Mouse (Mus musculus): ENCODE data around the gene Rnf220. TPM values are rescaled to one million over a fixed set of nuclear protein-coding genes. Genes with fewer than 3 reads are reported as not detected.

Gene Rnf220
- polyA plus RNA-seq, 1 experiment from 2014 or later: 50.7 TPM

- DNase-seq (ENCODE audit: low spot score): peak; percentile 23
Measured at GRCm38 (mm10) chr4:117330836-117331475, 165.9 kb downstream of the Rnf220 start.

DNA sequence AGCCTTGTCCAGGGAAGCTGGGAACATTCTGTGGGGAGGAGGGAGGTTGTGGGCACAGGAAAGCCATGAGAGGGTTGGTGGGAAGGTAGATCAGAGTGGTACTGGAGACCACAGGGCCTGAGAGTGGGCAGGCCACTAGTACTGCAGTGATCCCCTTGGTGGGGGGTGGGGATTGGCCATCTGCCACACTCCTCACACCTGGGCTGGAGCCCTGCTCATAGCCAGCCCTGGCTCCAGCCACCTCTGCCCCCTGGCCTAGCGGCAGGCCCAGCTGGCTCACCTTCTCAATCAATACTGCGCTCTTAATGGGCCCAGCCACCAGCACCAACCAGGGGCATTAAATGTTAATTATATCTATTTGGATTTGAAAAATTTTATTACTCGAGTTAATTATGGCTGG lies 166.7 kb downstream of the Rnf220 start:
- H3K36me3 ChIP-seq (ENCODE audit: insufficient read depth, low read length): no peaks in the 10 kb centered on the region
- no peaks in the 10 kb centered on the region for H3K27me3 ChIP-seq (replicated peaks; ENCODE audit: insufficient read depth, low read length)
- 79% methylated on average over 3 of the region's 3 CpGs for WGBS
- no peaks in the 10 kb centered on the region for H3K4me1 ChIP-seq (ENCODE audit: insufficient read depth, low read depth, low read length)
- H3K4me2 ChIP-seq (replicated peaks; ENCODE audit: low read depth, low read length): no peak overlapping the region
- DNase-seq (ENCODE audit: low spot score) (no peak), ATAC-seq (no peak)
- H3K27ac ChIP-seq (ENCODE audit: low read length): no peak overlapping the region
- H3K9me3 ChIP-seq (ENCODE audit: low read length): no peaks in the 10 kb centered on the region
- no peak overlapping the region for H3K9ac ChIP-seq (replicated peaks; ENCODE audit: low read depth)
- TF ChIP-seq CTCF (IDR thresholded peaks at IDR 0.05) (no peak), EP300 (IDR thresholded peaks at IDR 0.05) (no peak)
- H3K4me3 ChIP-seq (ENCODE audit: low read depth, low read length): no peak overlapping the region

More at GRCm38 (mm10) chr4:117330836-117331475, 165.9 kb downstream of the Rnf220 start:
- Histone ChIP-seq H3K36me3 (ENCODE audit: insufficient read depth, low read length) (no peaks in the 10 kb centered on the region), H3K9ac (replicated peaks; ENCODE audit: low read depth) (no peak overlapping the region), H3K9me3 (ENCODE audit: low read length) (no peaks in the 10 kb centered on the region), H3K27ac (ENCODE audit: low read length) (no peak overlapping the region), H3K27me3 (replicated peaks; ENCODE audit: insufficient read depth, low read length) (no peaks in the 10 kb centered on the region), H3K4me3 (ENCODE audit: low read depth, low read length) (no peak overlapping the region), H3K4me2 (replicated peaks; ENCODE audit: low read depth, low read length) (no peak overlapping the region), H3K4me1 (ENCODE audit: insufficient read depth, low read depth, low read length) (no peaks in the 10 kb centered on the region)
- TF ChIP-seq CTCF (IDR thresholded peaks at IDR 0.05): no peak
- 34% methylated on average over 11 of the region's 11 CpGs for WGBS
- ATAC-seq: 0 out of 2 replicates have a peak, but pooled peaks have one; percentile 26

GRCm38 (mm10) chr4:117326915-117327314 lies 169.9 kb downstream of the Rnf220 start:
- WGBS: 72% methylated on average over 3 of the region's 3 CpGs
- no peaks in the 10 kb centered on the region for H3K27me3 ChIP-seq (replicated peaks; ENCODE audit: insufficient read depth, low read length)
- ATAC-seq: no peak

DNA sequence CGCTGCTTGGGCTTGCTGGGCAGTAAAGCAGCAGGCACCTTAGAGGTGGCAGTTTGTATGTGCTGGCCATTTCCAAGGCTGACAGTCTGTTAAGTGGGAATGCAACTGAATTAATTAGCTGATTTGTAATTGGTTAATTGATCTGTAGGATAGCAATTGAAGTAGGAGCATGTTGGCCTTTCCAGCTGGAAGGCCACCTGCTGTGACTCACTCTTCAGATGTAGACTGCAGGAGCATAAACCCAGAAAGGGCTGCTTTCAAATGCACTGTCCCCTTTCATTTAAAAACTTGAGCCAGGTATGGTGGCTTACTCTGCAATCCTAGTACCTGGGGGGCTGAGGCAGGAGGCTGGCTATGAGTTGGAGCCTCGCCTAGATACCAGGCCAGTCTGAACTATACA lies 171.8 kb downstream of the Rnf220 start:
- TF ChIP-seq CTCF (IDR thresholded peaks at IDR 0.05) (no peak), EP300 (IDR thresholded peaks at IDR 0.05) (no peak)
- DNase-seq (ENCODE audit: low spot score): no peak
- no peak overlapping the region for H3K9ac ChIP-seq (replicated peaks; ENCODE audit: low read depth)
- no peaks in the 10 kb centered on the region for H3K9me3 ChIP-seq (ENCODE audit: low read length)
- no peak overlapping the region for H3K4me3 ChIP-seq (ENCODE audit: low read depth, low read length)
- H3K4me1 ChIP-seq (ENCODE audit: insufficient read depth, low read depth, low read length): no peaks in the 10 kb centered on the region
- WGBS: 88% methylated on average over 2 of the region's 2 CpGs
- H3K36me3 ChIP-seq (ENCODE audit: insufficient read depth, low read length): no peaks in the 10 kb centered on the region
- no peak overlapping the region for H3K4me2 ChIP-seq (replicated peaks; ENCODE audit: low read depth, low read length)
- H3K27me3 ChIP-seq (replicated peaks; ENCODE audit: insufficient read depth, low read length): no peaks in the 10 kb centered on the region
- no peak for ATAC-seq
- H3K27ac ChIP-seq (ENCODE audit: low read length): no peak overlapping the region

More at GRCm38 (mm10) chr4:117326915-117327314, 169.9 kb downstream of the Rnf220 start:
- no peak for DNase-seq (ENCODE audit: low spot score)
- H3K9ac ChIP-seq (replicated peaks; ENCODE audit: low read depth): no peak overlapping the region
- no peaks in the 10 kb centered on the region for H3K36me3 ChIP-seq (ENCODE audit: insufficient read depth, low read length)
- H3K4me2 ChIP-seq (replicated peaks; ENCODE audit: low read depth, low read length): no peak overlapping the region
- H3K4me3 ChIP-seq (ENCODE audit: low read depth, low read length): no peak overlapping the region
- no peaks in the 10 kb centered on the region for H3K9me3 ChIP-seq (ENCODE audit: low read length)
- no peak overlapping the region for H3K27ac ChIP-seq (ENCODE audit: low read length)
- TF ChIP-seq CTCF (IDR thresholded peaks at IDR 0.05) (no peak), EP300 (IDR thresholded peaks at IDR 0.05) (no peak)
- no peaks in the 10 kb centered on the region for H3K4me1 ChIP-seq (ENCODE audit: insufficient read depth, low read depth, low read length)

DNA sequence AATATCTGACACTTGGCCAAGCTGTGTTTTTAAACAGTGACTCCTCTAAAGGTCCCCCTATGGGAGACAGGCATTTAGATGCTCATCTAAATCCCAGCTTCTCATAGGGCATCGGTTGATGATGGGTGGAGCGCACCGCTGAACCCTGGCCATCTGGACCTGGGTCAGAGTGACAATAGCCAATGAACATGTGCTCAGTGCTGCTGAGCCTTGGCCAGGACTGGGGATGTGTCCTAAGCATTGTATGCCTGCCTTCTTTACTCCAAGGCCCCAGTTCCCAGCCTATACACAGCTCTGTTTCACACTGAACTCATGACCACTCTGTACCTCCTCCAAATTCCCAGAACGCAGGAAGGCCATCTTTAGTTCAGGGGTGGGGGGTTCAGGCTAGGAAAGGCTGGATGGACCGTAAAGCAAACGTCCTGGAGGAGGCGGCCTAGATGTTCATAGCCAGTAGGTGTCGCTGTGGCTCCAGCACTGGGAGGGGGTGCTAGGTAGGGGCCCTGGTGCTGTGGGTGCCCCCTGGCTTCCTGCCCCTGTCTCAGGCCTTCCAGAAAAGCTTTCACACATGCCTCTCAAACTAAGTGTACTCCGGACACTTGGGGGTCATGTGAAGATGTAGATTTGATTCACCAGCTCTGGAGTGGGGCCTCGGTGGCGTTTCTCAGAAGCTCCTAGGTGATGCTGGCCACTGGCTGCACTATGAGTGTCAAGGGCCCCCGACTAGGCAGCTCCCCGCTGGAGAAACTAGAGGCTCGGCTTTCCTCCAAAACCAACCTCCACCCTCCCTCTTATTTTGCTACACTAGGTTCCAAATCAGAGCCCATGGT lies 173.1 kb downstream of the Rnf220 start:
- H3K27ac ChIP-seq (ENCODE audit: low read length): no peak overlapping the region
- no peak overlapping the region for H3K4me2 ChIP-seq (replicated peaks; ENCODE audit: low read depth, low read length)
- DNase-seq (ENCODE audit: low spot score) (peak; percentile 52), ATAC-seq (peak; percentile 58)
- TF ChIP-seq CTCF (IDR thresholded peaks at IDR 0.05): peak; percentile 94
- TF ChIP-seq EP300 (IDR thresholded peaks at IDR 0.05): no peak
- H3K4me1 ChIP-seq (ENCODE audit: insufficient read depth, low read depth, low read length): no peaks in the 10 kb centered on the region
- WGBS: 22% methylated on average over 14 of the region's 14 CpGs
- no peak overlapping the region for H3K4me3 ChIP-seq (ENCODE audit: low read depth, low read length)
- no peaks in the 10 kb centered on the region for H3K9me3 ChIP-seq (ENCODE audit: low read length)
- H3K9ac ChIP-seq (replicated peaks; ENCODE audit: low read depth): no peak overlapping the region
- 0 out of 2 replicates have a peak, but pooled peaks cover under 1% of the 10 kb centered on the region for H3K27me3 ChIP-seq (replicated peaks; ENCODE audit: insufficient read depth, low read length)
- H3K36me3 ChIP-seq (ENCODE audit: insufficient read depth, low read length): no peaks in the 10 kb centered on the region

GRCm38 (mm10) chr4:117321011-117321410 lies 175.8 kb downstream of the Rnf220 start:
- TF ChIP-seq EP300 (IDR thresholded peaks at IDR 0.05): no peak
- TF ChIP-seq CTCF (IDR thresholded peaks at IDR 0.05): no peak
- H3K4me2 ChIP-seq (replicated peaks; ENCODE audit: low read depth, low read length): no peak overlapping the region
- H3K27ac ChIP-seq (ENCODE audit: low read length): no peak overlapping the region
- DNase-seq (ENCODE audit: low spot score) (no peak), ATAC-seq (no peak)
- no peak overlapping the region for H3K9ac ChIP-seq (replicated peaks; ENCODE audit: low read depth)
- no peak overlapping the region for H3K4me3 ChIP-seq (ENCODE audit: low read depth, low read length)
- no peaks in the 10 kb centered on the region for H3K9me3 ChIP-seq (ENCODE audit: low read length)
- 0 out of 2 replicates have a peak, but pooled peaks cover 13% of the 10 kb centered on the region for H3K27me3 ChIP-seq (replicated peaks; ENCODE audit: insufficient read depth, low read length)
- WGBS: 76% methylated on average over 5 of the region's 5 CpGs
- H3K36me3 ChIP-seq (ENCODE audit: insufficient read depth, low read length): no peaks in the 10 kb centered on the region
- H3K4me1 ChIP-seq (ENCODE audit: insufficient read depth, low read depth, low read length): no peaks in the 10 kb centered on the region

All from lung, postnatal 0 days (tissue).